Mouse (Mus musculus): ENCODE measurements around the gene Gm47995. TPM values are rescaled to one million over a fixed set of nuclear protein-coding genes. Genes with fewer than 3 reads are reported as not detected.

Gene Gm47995
- total RNA-seq, 1 experiment from 2014 or later, result not detected

Other genes starting within 250 kb of the Gm47995 start
- 0.05 and 2.3 TPM in 2 replicates for gene Hmcn1, start 205.0 kb upstream of the Gm47995 start, total RNA-seq (2017)
- gene Gm47985, start 15.9 kb upstream of the Gm47995 start, total RNA-seq (2017), result not detected in 2 replicates
- not detected in 2 replicates for gene Gm8947, start 6.1 kb upstream of the Gm47995 start, total RNA-seq (2017)
- not detected in 2 replicates for gene 3110040M04Rik, start 5.7 kb downstream of the Gm47995 start, total RNA-seq (2017)
- gene Gm47996, start 11.7 kb downstream of the Gm47995 start, total RNA-seq (2017), result 0.25 TPM in 1 of 2 replicates, not detected in the other
- 556 and 557 TPM in 2 replicates for gene Ivns1abp, start 146.0 kb downstream of the Gm47995 start, total RNA-seq (2017)
- 32.6 and 34.1 TPM in 2 replicates for gene Swt1, start 230.0 kb downstream of the Gm47995 start, total RNA-seq (2017)
- gene Trmt1l, start 230.1 kb downstream of the Gm47995 start, total RNA-seq (2017), result 28.9 and 32.6 TPM in 2 replicates

All from hematopoietic stem cell, adult 5-6 weeks (primary cell).